Mouse (Mus musculus) CD4-positive, CD25-positive, alpha-beta regulatory T cell, adult 4 months (primary cell): Measurements from ENCODE around the gene Rint1. TPM values are rescaled to one million over a fixed set of nuclear protein-coding genes. Genes with fewer than 3 reads are reported as not detected.

Source experiments
- ATAC-seq: one replicate; pipeline ENCODE4 v1.8.0; 2017
- polyA plus RNA-seq, 2 experiments: library from polyadenylated mRNA; unstranded; fragments of 100-300 nt; shearing (Covaris generic); gene quantifications; one replicate each; pipeline ENCODE4 v1.2.1; 2017

The Rint1 gene
- polyA plus RNA-seq, 2 experiments from 2014 or later: 18.3 to 24.0 TPM

DNA sequence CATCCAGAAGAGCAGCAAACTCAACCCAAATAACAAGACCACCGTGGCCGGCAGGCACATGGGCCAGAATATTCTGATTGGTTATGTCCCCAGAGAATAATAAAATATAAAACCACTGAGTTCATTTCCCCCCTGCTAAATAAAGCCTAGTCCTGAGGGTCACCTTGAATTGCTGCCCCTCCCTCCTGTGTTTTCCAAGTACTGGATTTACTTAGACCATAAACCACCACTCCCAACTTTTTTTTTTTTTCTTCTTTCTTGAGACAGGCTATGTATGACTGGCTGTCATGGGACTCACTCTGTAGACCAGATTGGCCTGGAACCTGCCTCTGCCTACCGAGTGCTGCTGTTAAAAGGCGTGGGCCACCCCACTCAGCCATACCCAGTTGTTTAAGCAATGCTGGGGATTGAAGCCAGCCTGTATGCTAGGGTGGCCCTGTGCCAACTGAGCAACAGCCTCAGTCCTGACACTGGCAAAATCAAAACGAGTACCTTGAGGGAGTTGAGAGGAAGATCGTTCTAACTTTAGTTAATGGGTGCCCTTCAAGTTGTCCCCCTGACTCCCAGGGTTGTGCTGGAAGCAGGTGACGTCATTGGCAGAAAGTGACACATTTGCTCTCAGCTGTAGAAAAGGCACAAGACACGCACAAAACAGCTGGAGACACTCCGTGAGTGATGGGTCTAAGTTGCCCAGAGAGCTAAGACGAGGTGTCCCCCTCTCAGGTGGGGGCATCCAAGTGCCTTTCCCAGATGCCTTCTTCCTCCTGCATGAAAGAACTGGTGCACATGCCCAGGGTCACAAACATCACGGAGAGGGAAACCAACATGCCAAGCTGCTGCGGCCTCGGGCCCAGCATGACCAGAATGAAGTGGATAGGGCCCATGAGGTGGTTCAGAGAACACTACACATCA, 76.8 kb downstream of the Rint1 start:
- ATAC-seq: no peak

DNA sequence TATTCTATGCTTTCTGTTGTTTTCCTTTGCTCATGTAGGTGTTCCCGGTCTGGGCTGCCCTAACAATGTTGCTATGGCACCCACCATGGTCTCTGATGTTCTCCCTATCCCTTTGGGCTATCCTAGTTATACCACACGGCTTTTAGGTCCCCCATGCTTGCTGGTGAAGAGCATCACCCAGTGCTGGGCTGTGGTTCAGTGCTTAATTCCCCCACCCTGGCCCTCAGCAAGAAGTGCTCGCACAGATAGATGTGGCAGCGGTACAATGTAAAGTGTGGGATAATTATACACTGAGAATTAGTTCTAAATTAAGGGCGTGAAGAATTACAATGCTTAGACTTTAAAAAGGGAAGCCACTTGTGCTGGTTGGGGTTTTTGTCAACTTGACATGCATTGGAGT, 78.4 kb downstream of the Rint1 start:
- ATAC-seq: no peak

Other genes with a start within 250 kb of the Rint1 start
- 10 to 100 TPM; 85.5 to 86.7 TPM for gene Srpk2, start 103.1 kb upstream of the Rint1 start, polyA plus RNA-seq
- 10 to 100 TPM; 11.0 to 11.8 TPM for gene Pus7, start 4.0 kb upstream of the Rint1 start, polyA plus RNA-seq
- gene Tomm7, start 56.5 kb downstream of the Rint1 start, polyA plus RNA-seq: 100 to 1,000 TPM in 1 of 2 experiments, 10 to 100 TPM in 1; 57.3 to 118 TPM
- 1 to 10 TPM; 8.7 TPM for gene Fam126a, start 243.0 kb downstream of the Rint1 start, polyA plus RNA-seq